Mouse (Mus musculus): ENCODE results near the gene Bod1l. TPM values are rescaled to one million over a fixed set of nuclear protein-coding genes. Genes with fewer than 3 reads are reported as not detected.

Gene Bod1l
- polyA plus RNA-seq, 1 experiment from 2014 or later = 21.0 TPM

GRCm38 (mm10) chr5:41788877-41789276, 55.2 kb downstream of the Bod1l start:
- no peak overlapping the region for H3K9ac ChIP-seq (ENCODE audit: low read depth, low read length)
- H3K27me3 ChIP-seq (replicated peaks; ENCODE audit: control insufficient read depth, insufficient read depth, low read length) = no peaks in the 10 kb centered on the region
- DNase-seq (ENCODE audit: low spot score) (no peak), ATAC-seq (replicated peaks; ENCODE audit: low FRiP score) (no peak)
- no peaks in the 10 kb centered on the region for H3K4me1 ChIP-seq (replicated peaks; ENCODE audit: control insufficient read depth, insufficient read depth, low read length)
- WGBS = 82% methylated on average over 6 of the region's 6 CpGs
- no peak overlapping the region for H3K27ac ChIP-seq (ENCODE audit: low read depth, low read length)
- peaks cover 27% of the 10 kb centered on the region for H3K36me3 ChIP-seq (ENCODE audit: control insufficient read depth, insufficient read depth, low read length)
- no peaks in the 10 kb centered on the region for H3K9me3 ChIP-seq (ENCODE audit: control insufficient read depth, low read length)
- no peak overlapping the region for H3K4me2 ChIP-seq
- no peak overlapping the region for H3K4me3 ChIP-seq (ENCODE audit: low read depth, low read length)

GRCm38 (mm10) chr5:41781890-41782289, 62.2 kb downstream of the Bod1l start:
- WGBS = 90% methylated on average over 5 of the region's 5 CpGs
- no peak overlapping the region for H3K4me2 ChIP-seq
- H3K27ac ChIP-seq (ENCODE audit: low read depth, low read length) = no peak overlapping the region
- no peak overlapping the region for H3K9ac ChIP-seq (ENCODE audit: low read depth, low read length)
- DNase-seq (ENCODE audit: low spot score) (no peak), ATAC-seq (replicated peaks; ENCODE audit: low FRiP score) (no peak)
- no peak overlapping the region for H3K4me3 ChIP-seq (ENCODE audit: low read depth, low read length)
- peaks cover 12% of the 10 kb centered on the region; the same call in 1 of the 2 replicates for H3K36me3 ChIP-seq (ENCODE audit: control insufficient read depth, insufficient read depth, low read length)
- H3K4me1 ChIP-seq (replicated peaks; ENCODE audit: control insufficient read depth, insufficient read depth, low read length) = no peaks in the 10 kb centered on the region
- H3K9me3 ChIP-seq (ENCODE audit: control insufficient read depth, low read length) = no peaks in the 10 kb centered on the region
- H3K27me3 ChIP-seq (replicated peaks; ENCODE audit: control insufficient read depth, insufficient read depth, low read length) = no peaks in the 10 kb centered on the region

- Histone ChIP-seq H3K4me3 (ENCODE audit: low read depth, low read length) (no peak overlapping the region), H3K36me3 (ENCODE audit: control insufficient read depth, insufficient read depth, low read length) (no peaks in the 10 kb centered on the region; the same call in 1 of the 2 replicates), H3K27me3 (replicated peaks; ENCODE audit: control insufficient read depth, insufficient read depth, low read length) (no peaks in the 10 kb centered on the region), H3K9me3 (ENCODE audit: control insufficient read depth, low read length) (no peaks in the 10 kb centered on the region), H3K4me2 (no peak overlapping the region), H3K4me1 (replicated peaks; ENCODE audit: control insufficient read depth, insufficient read depth, low read length) (no peaks in the 10 kb centered on the region), H3K27ac (ENCODE audit: low read depth, low read length) (no peak overlapping the region), H3K9ac (ENCODE audit: low read depth, low read length) (no peak overlapping the region)
- no peak for ATAC-seq (replicated peaks; ENCODE audit: low FRiP score)
- DNase-seq (ENCODE audit: low spot score) = no peak
- WGBS = 76% methylated on average over 3 of the region's 3 CpGs
Observed at GRCm38 (mm10) chr5:41780026-41780425, 64.1 kb downstream of the Bod1l start.

GRCm38 (mm10) chr5:41775728-41776127, 68.4 kb downstream of the Bod1l start:
- Histone ChIP-seq H3K9me3 (ENCODE audit: control insufficient read depth, low read length) (no peaks in the 10 kb centered on the region), H3K9ac (ENCODE audit: low read depth, low read length) (no peak overlapping the region), H3K27me3 (replicated peaks; ENCODE audit: control insufficient read depth, insufficient read depth, low read length) (no peaks in the 10 kb centered on the region), H3K27ac (ENCODE audit: low read depth, low read length) (no peak overlapping the region), H3K36me3 (ENCODE audit: control insufficient read depth, insufficient read depth, low read length) (no peaks in the 10 kb centered on the region), H3K4me1 (replicated peaks; ENCODE audit: control insufficient read depth, insufficient read depth, low read length) (no peaks in the 10 kb centered on the region), H3K4me3 (ENCODE audit: low read depth, low read length) (no peak overlapping the region), H3K4me2 (no peak overlapping the region)
- ATAC-seq (replicated peaks; ENCODE audit: low FRiP score) (no peak), DNase-seq (ENCODE audit: low spot score) (no peak)
- 43% methylated on average over 6 of the region's 6 CpGs for WGBS

DNA sequence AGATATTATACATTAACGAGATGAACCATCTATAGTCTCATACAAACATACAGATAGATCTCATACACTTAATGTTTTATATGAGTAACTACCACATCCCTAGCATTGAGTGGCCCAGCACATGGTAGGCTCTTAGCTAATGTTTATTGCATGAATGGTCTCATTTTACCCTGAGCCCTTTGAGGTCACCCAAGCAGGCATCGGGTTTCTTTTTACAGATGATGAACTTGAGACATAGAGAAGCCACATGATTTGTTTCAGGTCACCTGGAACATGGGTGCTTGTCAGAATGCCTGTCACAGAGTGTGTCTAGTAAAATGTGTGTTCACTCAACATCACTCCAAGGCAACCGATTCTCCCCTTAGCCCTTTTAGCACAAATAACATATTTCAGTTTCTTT, 68.8 kb downstream of the Bod1l start:
- ATAC-seq (replicated peaks; ENCODE audit: low FRiP score) (no peak), DNase-seq (ENCODE audit: low spot score) (no peak)
- Histone ChIP-seq H3K4me1 (replicated peaks; ENCODE audit: control insufficient read depth, insufficient read depth, low read length) (no peaks in the 10 kb centered on the region), H3K9me3 (ENCODE audit: control insufficient read depth, low read length) (no peaks in the 10 kb centered on the region), H3K36me3 (ENCODE audit: control insufficient read depth, insufficient read depth, low read length) (no peaks in the 10 kb centered on the region), H3K27ac (ENCODE audit: low read depth, low read length) (no peak overlapping the region), H3K27me3 (replicated peaks; ENCODE audit: control insufficient read depth, insufficient read depth, low read length) (no peaks in the 10 kb centered on the region), H3K9ac (ENCODE audit: low read depth, low read length) (no peak overlapping the region), H3K4me2 (no peak overlapping the region), H3K4me3 (ENCODE audit: low read depth, low read length) (no peak overlapping the region)
- WGBS = 78% methylated on average over 3 of the region's 3 CpGs

GRCm38 (mm10) chr5:41768382-41769040, 75.6 kb downstream of the Bod1l start:
- no peak overlapping the region for H3K9ac ChIP-seq (ENCODE audit: low read depth, low read length)
- H3K4me3 ChIP-seq (ENCODE audit: low read depth, low read length) = peak overlapping the region; percentile 40
- 5% methylated on average over 21 of the region's 21 CpGs for WGBS
- ATAC-seq (replicated peaks; ENCODE audit: low FRiP score) = no peak; the same call in 1 of the 2 replicates
- peak overlapping the region; percentile 64 for H3K4me2 ChIP-seq
- no peak overlapping the region for H3K27ac ChIP-seq (ENCODE audit: low read depth, low read length)
- no peaks in the 10 kb centered on the region for H3K36me3 ChIP-seq (ENCODE audit: control insufficient read depth, insufficient read depth, low read length)
- peaks cover 47% of the 10 kb centered on the region for H3K27me3 ChIP-seq (replicated peaks; ENCODE audit: control insufficient read depth, insufficient read depth, low read length)
- no peaks in the 10 kb centered on the region for H3K9me3 ChIP-seq (ENCODE audit: control insufficient read depth, low read length)
- DNase-seq (ENCODE audit: low spot score) = peak; percentile 84
- peaks cover 5% of the 10 kb centered on the region for H3K4me1 ChIP-seq (replicated peaks; ENCODE audit: control insufficient read depth, insufficient read depth, low read length)

- no peak overlapping the region for H3K9ac ChIP-seq (ENCODE audit: low read depth, low read length)
- H3K4me1 ChIP-seq (replicated peaks; ENCODE audit: control insufficient read depth, insufficient read depth, low read length) = peaks cover 5% of the 10 kb centered on the region
- WGBS = 3% methylated on average over 33 of the region's 33 CpGs
- H3K9me3 ChIP-seq (ENCODE audit: control insufficient read depth, low read length) = no peaks in the 10 kb centered on the region
- H3K4me3 ChIP-seq (ENCODE audit: low read depth, low read length) = peak overlapping the region; percentile 40
- ATAC-seq (replicated peaks; ENCODE audit: low FRiP score) (no peak), DNase-seq (ENCODE audit: low spot score) (no peak)
- H3K27ac ChIP-seq (ENCODE audit: low read depth, low read length) = no peak overlapping the region
- H3K4me2 ChIP-seq = peak overlapping the region; percentile 64
- peaks cover 56% of the 10 kb centered on the region for H3K27me3 ChIP-seq (replicated peaks; ENCODE audit: control insufficient read depth, insufficient read depth, low read length)
- H3K36me3 ChIP-seq (ENCODE audit: control insufficient read depth, insufficient read depth, low read length) = no peaks in the 10 kb centered on the region
Observed at GRCm38 (mm10) chr5:41767296-41768200, 76.6 kb downstream of the Bod1l start.

DNA sequence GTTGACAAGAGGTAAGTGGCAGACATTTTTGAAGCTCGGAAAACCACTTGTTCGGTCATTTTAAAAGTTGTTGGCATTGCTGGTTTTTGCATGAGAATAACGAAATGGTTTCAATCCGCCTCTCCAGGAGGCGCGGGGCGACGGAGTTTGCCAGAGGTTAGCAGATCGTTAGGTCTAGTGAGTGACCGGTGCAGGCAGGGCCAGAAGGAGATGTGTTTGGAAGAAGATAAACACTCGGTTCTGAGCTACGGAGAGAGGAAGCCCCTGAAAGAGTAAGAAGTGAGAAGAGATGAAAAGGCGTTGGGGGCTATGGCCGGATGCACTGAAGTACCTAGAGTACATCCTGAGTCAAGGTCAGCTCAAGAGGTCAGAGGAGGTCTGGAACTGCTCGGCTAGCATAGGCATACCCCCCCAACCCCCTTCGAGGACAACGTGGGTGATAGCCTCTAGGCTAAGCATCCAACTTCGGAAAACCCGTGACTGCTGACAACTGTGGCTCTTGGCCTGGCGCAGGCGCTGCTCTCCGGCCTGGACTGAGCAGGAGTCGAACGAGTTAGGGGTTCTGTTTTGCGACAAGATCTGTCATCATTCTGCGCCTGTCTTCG, 77.6 kb downstream of the Bod1l start:
- DNase-seq (ENCODE audit: low spot score) (no peak), ATAC-seq (replicated peaks; ENCODE audit: low FRiP score) (no peak)
- Histone ChIP-seq H3K9ac (ENCODE audit: low read depth, low read length) (no peak overlapping the region), H3K9me3 (ENCODE audit: control insufficient read depth, low read length) (no peaks in the 10 kb centered on the region), H3K27ac (ENCODE audit: low read depth, low read length) (no peak overlapping the region), H3K27me3 (replicated peaks; ENCODE audit: control insufficient read depth, insufficient read depth, low read length) (peaks cover 67% of the 10 kb centered on the region), H3K4me1 (replicated peaks; ENCODE audit: control insufficient read depth, insufficient read depth, low read length) (peaks cover 5% of the 10 kb centered on the region), H3K4me3 (ENCODE audit: low read depth, low read length) (no peak overlapping the region), H3K4me2 (no peak overlapping the region), H3K36me3 (ENCODE audit: control insufficient read depth, insufficient read depth, low read length) (no peaks in the 10 kb centered on the region)
- WGBS = 3% methylated on average over 27 of the region's 27 CpGs
